Mouse (Mus musculus) naive thymus-derived CD4-positive, alpha-beta T cell, adult 2 months (primary cell): ENCODE results near the gene Uroc1.

Experiments
- DNase-seq: peaks from one replicate; pipeline ENCODE4 v3.0.0-alpha.2; 2011; ENCODE audit warnings: low read depth

Gene Uroc1

DNA sequence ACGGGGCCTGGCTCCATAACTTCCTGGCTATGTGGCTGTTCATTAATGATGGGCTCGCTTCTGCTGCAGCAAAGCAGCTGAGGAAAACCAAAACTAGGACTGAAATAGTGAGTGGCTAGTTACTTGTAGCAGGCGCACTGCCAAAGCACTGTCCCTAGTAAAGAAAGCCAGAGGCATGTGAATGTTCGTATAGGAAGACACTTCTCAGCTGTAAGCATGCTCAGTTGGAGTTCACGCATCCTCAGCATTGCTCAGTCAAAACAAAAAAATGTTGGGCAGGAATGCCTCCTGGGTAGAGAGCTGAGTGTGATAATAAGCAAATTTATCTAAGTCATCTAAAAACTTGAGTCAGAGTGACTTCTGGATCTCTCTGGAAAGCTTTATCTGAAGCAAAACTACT is 25.1 kb downstream of the Uroc1 start:
- no peak for DNase-seq

DNA sequence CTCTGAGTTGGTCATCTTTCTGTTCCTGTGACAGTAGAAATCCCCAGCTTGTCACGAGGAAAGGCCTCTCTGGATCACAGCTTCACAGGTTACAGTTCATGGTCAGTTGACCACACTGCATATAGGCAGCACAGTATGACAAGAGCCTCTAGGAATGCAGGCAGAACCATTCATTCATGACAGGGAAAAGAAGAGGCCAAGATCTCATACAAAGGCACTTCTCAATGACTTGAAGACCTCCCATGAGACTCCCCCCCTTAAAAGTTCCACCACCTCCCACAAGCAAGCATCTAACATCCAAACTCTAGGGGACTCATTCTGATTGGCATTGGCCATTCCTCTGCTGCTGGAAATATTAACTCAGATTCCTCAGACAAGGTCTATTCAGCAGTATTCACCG is 26.4 kb downstream of the Uroc1 start:
- DNase-seq, result no peak

DNA sequence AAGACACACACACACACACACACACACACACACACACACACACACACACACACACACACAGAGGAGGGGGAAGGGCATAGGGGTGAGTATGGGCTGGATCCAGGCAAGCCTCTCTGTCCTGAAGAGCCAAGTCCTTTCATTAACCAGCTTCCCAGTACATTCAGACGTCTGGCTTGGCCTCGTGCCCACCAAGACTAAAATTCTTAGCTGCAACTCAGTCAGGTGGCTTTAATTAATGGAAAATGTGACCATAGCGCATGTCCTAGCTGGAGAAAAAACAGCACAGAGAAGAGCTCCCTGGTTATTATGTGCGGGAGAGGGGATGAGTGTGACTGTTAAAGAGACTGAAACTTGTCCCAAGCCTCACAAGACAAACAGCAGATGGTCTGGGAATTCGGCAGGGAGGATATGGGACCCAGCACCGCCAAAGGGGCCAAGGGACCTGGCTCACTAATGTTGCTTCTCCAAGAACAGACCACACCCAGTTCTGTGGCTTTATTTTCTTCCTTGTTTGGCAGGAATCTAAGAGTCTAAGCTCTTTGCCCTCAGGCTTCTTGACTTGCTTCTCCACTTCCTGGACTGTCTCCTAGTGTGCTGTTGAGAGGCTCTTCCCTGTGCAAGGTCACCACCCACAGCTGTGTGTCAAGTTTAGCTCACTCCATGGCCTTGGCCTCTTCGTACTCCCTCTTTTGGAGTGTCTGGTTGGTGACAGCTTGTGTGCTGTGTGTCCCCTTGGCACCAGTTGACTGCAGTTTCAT is 27.1 kb downstream of the Uroc1 start:
- DNase-seq, result no peak

DNA sequence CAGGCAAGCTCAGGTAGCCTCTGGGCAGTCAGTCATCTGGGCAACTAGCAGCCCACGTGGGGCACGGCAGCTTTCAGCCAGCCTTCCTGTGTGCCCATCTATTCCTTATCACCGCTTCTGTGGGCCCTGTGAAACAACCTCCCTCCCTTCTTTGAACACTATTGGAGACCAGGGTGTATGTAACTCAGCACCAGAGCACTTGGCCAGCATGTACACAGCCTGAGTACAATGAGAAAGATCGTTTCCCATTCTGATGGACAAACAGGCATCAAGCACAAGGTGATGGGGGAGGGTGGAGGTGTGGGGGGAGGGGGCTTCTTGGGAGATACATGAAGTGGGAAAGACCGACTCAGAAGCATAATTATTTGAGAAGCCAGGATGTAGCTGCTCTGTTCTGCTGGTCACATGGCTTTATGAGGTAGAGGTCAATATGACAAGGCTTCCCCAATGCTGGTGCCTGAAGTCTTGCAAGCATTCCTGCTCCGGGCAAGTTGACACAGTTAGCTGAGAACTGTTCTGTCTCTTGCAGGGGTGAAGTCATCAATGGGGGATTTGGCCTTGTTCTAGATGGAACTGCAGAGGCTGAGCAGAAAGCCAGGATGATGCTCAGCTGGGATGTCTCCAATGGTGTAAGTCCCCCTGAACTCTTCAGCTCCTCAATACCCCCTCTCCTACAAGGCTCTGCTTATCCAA is 28.0 kb downstream of the Uroc1 start:
- no peak for DNase-seq

DNA sequence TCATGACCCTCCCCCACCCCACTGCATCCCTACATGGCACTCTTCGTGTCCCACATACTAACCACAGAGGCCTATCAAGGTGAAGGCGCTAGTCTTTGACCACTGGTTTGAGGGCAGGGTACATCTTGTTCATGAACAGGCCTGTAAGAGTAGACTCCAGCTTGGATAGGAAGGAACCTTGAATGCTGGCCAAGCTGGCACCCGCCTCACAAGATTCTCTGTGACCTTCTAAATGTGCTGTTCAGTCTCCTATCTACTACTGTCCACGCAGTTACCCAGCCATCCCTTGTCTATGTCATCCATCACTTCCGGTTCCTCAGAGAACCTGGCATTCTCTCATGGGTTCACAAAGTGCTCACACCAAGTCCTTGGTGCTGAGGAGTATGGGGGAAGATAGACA is 30.2 kb downstream of the Uroc1 start:
- DNase-seq, result no peak

DNA sequence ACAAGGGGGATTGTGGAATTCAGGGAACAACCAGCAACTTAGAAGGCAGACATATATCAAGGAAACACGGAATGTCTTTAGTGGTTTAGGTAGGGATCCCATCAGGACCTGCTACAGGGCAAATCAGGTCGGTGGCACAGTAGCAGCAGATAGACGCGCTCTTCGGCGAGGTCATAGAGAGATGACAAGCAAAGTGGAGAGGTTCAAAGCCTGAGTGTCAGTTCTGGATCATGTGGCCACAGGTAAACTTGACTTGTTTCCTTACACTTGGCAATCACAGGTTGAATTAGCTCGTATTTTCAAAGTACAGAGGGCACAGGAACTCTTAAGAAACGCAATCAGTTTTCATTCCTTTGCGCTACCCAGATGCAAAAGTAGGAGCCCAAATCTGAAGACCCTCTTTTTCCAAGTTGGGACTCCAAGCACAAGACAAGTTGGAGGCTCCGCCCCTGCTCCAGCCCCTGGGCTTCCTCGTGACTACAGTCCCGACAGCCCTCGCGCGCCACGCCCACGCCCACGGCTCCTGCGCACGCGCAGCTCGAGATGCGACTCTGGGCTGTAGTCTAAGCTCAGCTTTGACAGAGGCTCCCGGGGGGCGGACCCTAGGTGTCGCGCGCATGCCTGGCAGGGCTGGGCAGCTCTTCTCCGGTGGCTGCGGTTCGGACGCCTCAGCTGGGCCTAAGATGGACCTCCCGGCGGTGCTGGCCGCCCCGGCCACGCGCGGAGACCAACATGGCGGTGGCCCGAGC is 36.1 kb downstream of the Uroc1 start, which contains the start of gene Zxdc:
Gene Zxdc, plus strand, starts transcription at position 517 of the 749 bp plus-strand sequence.
- DNase-seq, result peak; percentile 96

DNA sequence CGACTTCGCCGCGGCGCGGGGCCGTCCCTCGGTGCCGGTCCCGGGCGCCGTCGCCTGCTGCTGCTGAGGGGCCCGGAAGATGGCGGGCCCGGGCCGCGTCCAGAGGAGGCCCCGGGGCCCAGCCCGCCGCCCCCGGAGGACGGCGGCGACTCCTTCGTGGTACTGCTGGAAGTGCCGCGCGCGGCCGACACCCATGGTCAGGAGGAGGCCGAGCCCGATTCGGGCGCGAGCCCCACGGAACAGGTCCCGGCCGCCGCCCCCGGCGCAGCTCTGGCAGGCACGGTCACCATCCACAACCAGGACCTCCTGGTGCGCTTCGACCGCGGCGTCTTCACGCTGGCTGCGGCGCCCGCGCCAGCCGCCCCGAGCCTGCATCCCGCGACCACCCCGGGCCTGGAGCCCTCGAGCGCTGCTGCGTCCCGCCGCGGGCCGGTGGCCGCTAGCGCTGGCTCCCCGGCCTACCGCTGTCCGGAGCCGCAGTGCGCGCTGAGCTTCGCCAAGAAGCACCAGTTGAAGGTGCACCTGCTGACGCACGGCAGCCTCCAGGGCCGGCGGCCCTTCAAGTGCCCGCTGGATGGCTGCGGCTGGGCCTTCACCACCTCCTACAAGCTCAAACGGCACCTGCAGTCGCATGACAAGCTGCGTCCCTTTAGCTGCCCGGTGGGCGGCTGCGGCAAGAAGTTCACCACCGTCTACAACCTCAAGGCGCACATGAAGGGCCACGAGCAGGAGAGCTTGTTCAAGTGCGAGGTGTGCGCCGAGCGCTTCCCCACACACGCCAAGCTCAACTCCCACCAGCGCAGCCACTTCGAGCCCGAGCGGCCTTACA is 36.9 kb downstream of the Uroc1 start:
- DNase-seq, result peak; percentile 58

DNA sequence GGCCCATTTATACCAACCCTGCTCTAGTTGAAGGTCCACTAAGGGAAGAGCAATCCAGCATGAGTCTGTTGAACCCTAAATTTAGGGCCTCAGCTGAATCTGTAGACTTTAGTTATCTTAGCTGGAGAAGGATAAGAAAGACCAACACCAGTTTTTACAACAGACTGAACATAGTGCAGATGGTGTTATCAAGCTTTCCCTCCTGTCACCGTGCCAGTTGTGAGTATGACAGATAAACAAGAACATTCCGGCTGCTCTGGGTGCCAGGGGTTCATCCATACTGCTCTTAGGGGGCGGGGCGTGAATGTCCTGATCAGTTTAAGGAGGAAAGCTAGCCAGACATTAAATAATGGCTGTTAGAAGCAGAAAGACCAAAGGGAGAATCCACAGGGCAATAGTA is 41.6 kb downstream of the Uroc1 start:
- DNase-seq, result no peak

DNA sequence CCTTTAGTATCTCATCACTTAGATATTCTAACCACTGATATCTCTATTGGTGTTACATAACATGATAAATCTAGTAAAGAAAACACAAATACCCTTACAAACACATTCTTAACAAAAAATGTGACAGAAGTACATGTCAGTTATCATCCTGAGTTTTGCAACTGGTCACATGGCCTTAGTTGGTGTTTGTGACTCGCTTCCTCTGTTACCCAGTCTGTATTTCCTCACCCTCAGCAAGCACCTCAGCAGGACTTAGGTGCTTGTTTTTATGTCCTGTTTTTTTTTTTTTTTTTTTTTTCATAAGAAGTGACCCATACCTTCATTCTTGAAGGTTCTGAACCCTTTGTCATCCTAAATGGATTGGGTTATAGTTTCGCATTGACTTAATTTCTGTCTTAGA is 44.6 kb downstream of the Uroc1 start:
- no peak for DNase-seq

DNA sequence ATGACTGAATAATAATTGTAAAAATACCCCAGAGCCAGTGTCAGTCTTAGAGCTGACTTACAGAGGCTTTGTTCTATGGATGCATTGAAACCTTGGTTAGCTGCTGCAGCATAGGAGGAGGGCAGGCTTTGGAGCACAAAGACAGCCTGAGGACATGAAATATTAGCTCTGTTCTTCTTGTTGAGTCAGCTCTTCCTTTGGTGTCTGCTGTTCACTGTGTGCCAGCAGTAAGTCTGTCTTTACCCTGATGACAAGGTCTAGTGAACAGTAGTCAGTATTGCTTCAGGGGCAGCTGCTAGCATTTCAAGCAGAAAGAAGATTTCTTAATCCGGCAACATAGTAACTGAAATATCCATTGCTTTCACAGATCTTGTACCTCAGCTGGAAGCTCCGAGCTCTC is 48.4 kb downstream of the Uroc1 start:
- no peak for DNase-seq

DNA sequence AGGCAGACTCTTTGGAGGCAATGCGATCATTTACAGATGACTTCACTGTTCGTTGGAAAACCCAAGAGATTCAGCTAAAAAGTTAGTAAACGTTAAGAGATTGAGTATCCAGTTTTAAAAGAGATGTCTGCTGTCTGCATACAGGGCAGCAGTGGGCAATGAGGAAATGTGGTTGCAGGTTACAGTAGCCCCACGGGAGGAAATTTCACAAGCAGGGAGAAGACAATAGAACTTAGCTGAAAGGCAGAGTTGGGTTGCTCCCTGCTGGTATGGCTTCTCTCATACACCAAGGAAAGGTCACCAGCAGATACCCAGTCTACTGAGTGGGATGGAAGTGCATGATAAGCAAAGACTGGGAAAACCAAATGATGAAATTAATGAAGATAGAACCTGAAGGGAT is 57.5 kb downstream of the Uroc1 start:
- no peak for DNase-seq

DNA sequence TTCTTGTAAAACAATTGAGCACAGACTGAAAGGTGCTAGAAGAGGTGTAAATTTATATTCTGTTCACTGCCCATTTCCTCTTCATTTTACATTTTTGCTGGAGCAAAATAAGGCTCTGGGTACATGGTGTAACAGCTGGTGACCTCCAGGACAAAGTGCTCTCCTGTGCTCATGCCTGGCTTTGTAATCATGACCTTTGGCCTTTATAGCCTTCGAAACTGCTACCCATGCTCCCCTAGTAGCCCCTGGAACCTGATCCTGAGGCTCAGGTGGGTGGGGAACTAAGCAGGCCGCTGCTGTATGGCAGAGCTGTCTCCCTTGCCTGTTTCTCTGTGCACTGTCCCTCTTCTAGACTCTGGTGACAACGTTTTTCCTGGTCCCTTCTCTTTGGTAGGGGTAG is 60.9 kb downstream of the Uroc1 start:
- no peak for DNase-seq

DNA sequence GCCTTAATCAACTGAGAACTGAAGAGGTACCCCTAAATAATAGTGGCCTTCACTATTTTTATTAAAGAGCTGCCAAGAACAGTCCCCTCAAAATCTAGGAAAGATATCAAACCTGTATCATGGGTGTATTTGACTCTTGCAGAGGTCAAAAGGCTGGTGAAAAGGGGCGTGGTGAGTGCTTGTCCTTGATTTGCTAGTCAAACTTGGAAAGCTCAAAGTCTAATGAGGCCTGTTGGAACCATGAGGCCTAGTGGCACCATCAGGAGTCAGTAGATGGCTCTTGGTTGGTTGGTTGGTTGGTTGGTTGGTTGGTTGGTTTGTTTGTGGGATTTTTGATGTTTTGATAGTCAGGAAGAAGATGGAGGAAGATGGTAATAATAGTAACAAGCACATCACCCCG is 62.7 kb downstream of the Uroc1 start:
- DNase-seq, result no peak

DNA sequence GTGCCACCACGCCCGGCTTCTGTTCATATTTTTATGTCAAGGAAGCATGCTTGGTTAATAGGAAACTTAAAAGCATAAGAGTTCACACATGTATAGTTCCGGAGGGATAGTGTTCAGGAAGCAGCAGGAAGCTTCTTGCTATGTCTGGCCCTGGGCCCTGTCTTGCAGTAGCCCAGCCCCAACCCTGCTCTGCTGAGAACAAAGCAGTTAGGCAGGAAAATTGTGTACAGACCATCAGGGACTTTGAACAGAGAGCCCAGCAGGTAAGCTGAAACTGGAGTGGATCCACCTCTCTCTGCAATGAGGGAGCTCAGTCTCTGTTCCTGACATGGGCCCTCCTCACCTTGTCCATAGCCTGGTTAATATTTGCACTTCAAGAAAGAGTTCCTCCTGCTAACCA is 64.2 kb downstream of the Uroc1 start:
- no peak for DNase-seq

DNA sequence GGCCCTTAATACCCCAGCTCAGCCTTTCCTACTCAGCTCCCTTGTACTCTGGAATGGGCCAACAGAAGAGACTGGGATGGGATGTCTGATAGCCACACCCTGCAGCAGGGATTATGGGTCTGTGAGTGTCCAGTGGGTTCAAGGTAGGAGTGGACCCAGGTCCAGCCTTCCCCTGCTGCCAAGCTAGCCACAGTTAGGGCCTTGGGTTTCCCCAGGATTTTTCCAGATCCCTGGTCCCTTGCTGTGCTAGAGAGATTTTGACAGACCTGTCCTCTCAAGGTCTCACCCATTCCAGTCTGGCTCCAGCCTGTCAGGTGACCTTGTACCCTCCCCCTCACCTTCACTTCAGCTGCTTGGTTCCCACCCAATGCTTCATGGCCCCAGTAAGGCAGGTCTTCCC is 75.5 kb downstream of the Uroc1 start:
- no peak for DNase-seq

DNA sequence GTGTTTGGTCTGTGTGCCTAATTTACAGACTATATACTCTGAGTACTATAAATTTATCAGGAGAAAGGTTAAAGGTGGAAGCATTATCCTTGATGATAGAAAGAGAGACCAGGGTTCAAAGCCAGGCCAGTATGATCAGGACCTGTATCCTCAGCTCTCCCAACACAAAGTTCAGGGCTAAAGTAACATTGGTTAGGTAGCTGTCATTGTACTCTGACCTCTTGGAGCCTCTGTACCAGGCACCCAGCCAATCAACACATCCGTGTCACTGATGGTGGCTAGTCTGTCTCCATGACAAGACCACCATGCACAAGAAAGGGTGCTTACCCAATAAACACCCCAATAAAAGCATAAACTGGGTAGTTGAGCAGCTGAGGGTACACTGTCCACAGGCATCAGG is 77.9 kb downstream of the Uroc1 start:
- DNase-seq, result no peak

DNA sequence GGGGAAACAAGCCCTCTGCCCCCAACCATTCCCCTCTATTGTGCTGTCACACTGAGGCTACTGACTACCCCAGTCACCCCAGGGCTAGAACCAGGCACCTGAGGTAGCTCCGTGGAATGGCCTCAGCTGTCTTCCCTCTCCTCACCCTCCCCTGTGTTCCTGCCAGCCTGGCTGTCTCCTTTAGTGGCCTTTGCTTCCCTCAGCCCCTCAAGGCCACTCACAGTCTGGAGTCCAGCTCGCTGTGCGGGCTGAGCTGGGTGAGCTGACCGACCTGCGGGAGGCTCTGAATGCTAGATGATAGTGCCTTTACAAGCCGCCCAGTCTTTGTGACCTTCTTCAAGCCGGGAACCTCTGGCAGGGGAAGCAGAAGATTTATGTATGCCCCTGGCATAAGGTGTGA is 78.8 kb downstream of the Uroc1 start:
- DNase-seq, result no peak
